Mouse (Mus musculus): ENCODE data around the gene Cd83. TPM values are rescaled to one million over a fixed set of nuclear protein-coding genes. Genes with fewer than 3 reads are reported as not detected.

Cd83 gene
- polyA plus RNA-seq, 1 experiment from 2014 or later, result 9.5 TPM

DNA sequence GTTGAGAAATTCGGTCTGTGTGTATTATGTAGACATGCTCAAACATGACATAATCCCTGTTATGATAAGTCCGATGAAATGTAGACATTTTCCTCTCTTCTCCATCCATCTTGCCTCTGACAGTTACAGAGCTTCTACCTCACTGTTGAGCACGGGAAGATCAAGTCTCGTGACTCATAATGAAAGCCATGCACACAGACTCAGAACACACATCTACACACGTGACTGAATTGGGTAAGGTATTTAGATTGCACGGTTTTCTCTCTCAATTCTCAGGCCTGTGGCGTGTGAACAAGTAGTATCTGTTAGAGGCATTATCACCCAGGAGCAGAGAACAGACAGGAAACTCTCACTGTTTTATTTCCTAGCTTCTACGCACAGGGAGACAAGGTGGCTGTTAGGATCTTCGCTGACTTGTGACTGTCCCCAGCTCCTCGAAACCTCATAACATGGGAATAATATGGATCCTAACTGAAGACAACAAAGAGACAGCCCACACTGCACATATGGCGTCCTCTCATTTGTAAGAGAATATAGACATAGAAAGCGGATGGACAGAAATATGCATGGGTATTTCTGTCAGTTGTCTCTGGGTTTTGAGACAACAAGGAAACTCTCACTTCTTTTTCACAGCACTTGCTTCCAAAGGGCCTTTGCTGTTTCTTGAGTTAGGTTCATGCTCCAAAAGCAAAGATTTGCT is 23.3 kb upstream of the Cd83 start:
- 82% methylated on average over 12 of the region's 12 CpGs for WGBS
- H3K4me2 ChIP-seq (replicated peaks), result no peak overlapping the region
- H3K36me3 ChIP-seq, result no peaks in the 10 kb centered on the region
- no peaks in the 10 kb centered on the region for H3K4me1 ChIP-seq
- no peak for ATAC-seq (ENCODE audit: insufficient number of reproducible peaks, insufficient read depth, low FRiP score, low TSS enrichment)
- no peak overlapping the region for H3K4me3 ChIP-seq
- no peak overlapping the region for H3K27ac ChIP-seq
- no peak overlapping the region for H3K9ac ChIP-seq
- H3K27me3 ChIP-seq, result no peaks in the 10 kb centered on the region
- H3K9me3 ChIP-seq, result no peaks in the 10 kb centered on the region

DNA sequence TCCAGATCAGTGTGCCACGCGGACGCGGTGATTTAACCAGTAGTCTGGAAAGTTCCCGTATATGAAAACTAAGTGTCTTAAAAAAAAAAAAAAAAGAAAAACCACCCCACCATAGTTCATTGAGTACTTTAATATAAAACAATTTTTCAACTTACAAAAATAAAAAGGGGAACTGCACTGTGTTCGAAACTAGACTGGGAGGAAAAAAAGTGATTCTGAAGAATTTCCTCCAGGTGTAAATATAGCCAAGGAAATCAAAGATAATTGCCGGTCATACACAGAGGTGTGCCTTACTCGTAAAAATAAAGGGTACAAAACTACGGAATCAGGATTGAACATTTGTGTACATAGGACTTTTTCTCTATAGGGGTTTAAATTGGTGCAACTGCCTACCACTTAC is 21.7 kb upstream of the Cd83 start:
- no peaks in the 10 kb centered on the region for H3K9me3 ChIP-seq
- no peaks in the 10 kb centered on the region for H3K4me1 ChIP-seq
- H3K27me3 ChIP-seq, result no peaks in the 10 kb centered on the region
- ATAC-seq (ENCODE audit: insufficient number of reproducible peaks, insufficient read depth, low FRiP score, low TSS enrichment), result no peak
- no peak overlapping the region for H3K27ac ChIP-seq
- H3K36me3 ChIP-seq, result no peaks in the 10 kb centered on the region
- no peak overlapping the region for H3K4me2 ChIP-seq (replicated peaks)
- H3K4me3 ChIP-seq, result no peak overlapping the region
- 93% methylated on average over 9 of the region's 9 CpGs for WGBS
- H3K9ac ChIP-seq, result no peak overlapping the region

DNA sequence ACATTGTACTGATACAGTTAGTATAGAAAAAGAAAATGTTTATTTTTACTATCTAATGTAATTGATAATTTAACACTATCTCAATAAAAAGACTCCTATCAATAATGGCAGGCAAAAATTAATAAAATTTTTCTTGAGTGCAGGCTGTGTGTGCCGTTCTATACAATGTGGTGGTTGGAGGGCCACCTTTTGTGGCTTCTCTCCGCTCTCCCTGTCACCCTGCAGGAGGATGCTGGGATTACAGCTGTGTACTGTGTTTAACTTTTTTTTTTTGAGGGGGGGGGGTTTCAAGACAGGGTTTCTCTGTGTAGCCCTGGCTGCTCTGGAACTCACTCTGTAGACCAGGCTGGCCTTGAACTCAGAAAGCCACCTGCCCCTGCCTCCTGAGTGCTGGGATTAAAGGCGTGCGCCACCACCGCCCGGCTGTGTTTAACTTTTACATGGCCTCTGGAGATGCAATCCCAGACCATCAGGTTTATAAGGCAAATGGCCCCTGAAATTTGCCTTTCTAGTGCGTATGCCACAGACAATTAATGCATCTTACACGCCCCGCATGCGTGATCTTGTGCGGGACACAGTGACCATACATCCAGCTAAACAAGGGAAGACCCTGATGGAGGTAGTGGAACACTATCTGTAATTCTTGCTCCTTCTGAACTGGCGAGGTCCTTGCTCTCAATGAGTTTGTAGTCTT is 21.1 kb upstream of the Cd83 start:
- Histone ChIP-seq H3K4me3 (no peak overlapping the region), H3K36me3 (no peaks in the 10 kb centered on the region), H3K27me3 (no peaks in the 10 kb centered on the region), H3K4me1 (no peaks in the 10 kb centered on the region), H3K9me3 (no peaks in the 10 kb centered on the region), H3K9ac (no peak overlapping the region), H3K27ac (no peak overlapping the region), H3K4me2 (replicated peaks) (no peak overlapping the region)
- ATAC-seq (ENCODE audit: insufficient number of reproducible peaks, insufficient read depth, low FRiP score, low TSS enrichment), result no peak
- WGBS, result 92% methylated on average over 12 of the region's 12 CpGs

DNA sequence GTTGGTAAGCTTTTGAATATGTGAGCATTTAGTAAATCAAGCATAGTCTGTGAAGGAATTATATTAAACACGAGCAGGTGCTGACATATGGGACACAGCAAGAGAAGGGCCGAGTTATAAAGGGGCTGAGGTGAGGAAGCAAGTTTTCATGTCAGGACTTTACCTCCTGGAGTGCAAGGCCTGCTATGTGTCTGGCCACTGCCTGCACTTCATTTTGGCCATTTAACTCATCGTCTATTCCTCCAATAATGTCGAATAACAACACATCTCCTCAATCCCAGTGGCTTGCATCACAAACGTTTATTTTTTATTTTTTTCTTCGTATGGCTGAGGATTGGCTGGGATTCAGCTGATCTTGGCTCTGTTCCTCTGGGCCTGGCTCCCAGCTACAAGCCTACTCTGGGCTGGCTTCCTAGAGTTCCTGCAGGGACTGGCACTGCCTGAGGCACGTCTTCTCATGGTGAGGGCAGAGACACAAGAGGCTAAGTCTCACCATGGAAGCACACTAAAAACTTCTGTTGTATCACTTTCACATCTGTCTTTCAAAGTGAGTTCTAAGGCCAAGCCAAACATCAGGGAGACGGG is 20.5 kb upstream of the Cd83 start:
- H3K36me3 ChIP-seq, result no peaks in the 10 kb centered on the region
- WGBS, result 83% methylated on average over 8 of the region's 8 CpGs

DNA sequence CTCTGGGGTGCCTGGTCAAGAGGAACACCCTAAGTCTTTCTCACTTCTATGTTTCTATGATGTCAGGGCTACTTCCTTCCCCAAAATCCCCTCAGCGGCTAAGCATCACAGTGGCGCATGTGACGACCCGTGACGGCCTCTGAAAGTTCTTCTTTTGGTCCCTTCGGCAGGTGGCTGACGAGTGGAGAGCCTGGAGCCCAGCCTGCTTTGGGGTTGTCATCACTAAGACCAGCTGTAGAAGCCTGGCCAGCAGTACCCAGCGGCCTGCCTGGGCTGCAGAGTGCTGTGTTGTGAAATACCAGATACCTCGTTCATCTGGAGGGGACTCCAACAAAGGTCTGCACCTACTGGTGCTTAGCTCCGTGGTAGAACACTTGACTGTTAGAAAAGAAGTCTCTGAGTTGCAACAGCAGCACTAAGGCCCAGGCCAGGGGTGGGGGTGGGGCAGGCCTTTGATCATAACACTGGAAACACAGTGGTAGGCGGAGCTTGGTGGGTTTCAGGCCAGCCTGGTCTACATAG is 19.2 kb upstream of the Cd83 start:
- no peaks in the 10 kb centered on the region; the same call in 1 of the 2 replicates for H3K4me1 ChIP-seq
- no peak overlapping the region for H3K9ac ChIP-seq
- no peaks in the 10 kb centered on the region for H3K27me3 ChIP-seq
- no peak overlapping the region for H3K4me2 ChIP-seq (replicated peaks)
- no peak overlapping the region for H3K27ac ChIP-seq
- H3K4me3 ChIP-seq, result no peak overlapping the region
- WGBS, result 81% methylated on average over 11 of the region's 11 CpGs
- H3K9me3 ChIP-seq, result no peaks in the 10 kb centered on the region
- H3K36me3 ChIP-seq, result no peaks in the 10 kb centered on the region
- ATAC-seq (ENCODE audit: insufficient number of reproducible peaks, insufficient read depth, low FRiP score, low TSS enrichment), result no peak

More for the DNA sequence above, 20.5 kb upstream of the Cd83 start:
- H3K9me3 ChIP-seq, result no peaks in the 10 kb centered on the region
- no peaks in the 10 kb centered on the region for H3K27me3 ChIP-seq
- H3K4me1 ChIP-seq, result no peaks in the 10 kb centered on the region; the same call in 1 of the 2 replicates
- H3K27ac ChIP-seq, result no peak overlapping the region
- no peak overlapping the region for H3K4me3 ChIP-seq
- no peak for ATAC-seq (ENCODE audit: insufficient number of reproducible peaks, insufficient read depth, low FRiP score, low TSS enrichment)
- H3K4me2 ChIP-seq (replicated peaks), result no peak overlapping the region
- H3K9ac ChIP-seq, result no peak overlapping the region

DNA sequence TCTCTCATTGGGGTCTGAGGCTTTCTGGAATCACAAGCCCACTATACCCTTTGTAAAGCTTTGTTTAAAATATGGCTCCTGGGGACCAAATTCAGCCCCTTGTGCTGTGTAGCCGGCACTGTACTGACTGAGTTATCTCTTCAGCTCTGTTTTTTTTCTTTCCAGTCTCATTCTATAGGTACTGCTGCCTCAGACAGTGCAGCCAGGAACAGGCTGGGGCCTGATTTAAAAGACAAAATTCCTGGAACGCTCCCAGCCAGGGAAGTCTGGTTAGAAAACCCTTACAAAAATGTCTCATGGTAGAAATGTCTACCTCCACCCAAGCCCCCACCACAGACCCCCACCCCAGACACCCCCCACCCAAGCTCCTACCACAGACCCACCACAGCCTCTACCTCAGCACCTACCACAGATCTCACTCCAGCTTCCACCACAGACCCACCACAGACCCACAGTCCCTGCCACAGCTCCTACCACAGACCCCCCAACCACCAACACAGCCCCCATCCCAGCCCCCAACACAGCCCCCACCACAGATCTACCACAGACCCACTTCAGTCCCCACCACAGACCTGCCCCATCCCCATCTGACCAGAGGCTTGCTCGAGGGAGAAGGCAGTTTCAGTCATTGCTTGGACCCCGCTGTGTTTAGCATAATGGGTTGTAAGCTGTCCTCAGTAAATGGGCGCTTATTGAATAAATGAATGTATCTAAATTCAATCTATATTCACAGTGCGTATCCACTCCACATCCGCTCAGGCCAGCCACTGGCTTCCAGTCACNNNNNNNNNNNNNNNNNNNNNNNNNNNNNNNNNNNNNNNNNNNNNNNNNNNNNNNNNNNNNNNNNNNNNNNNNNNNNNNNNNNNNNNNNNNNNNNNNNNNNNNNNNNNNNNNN is 17.5 kb upstream of the Cd83 start:
- no peak overlapping the region for H3K27ac ChIP-seq
- H3K27me3 ChIP-seq, result no peaks in the 10 kb centered on the region
- H3K9ac ChIP-seq, result no peak overlapping the region
- 69% methylated on average over 7 of the region's 7 CpGs for WGBS
- no peaks in the 10 kb centered on the region; the same call in 1 of the 2 replicates for H3K4me1 ChIP-seq
- peak; percentile 52; the same call in 1 of the 2 replicates for ATAC-seq (ENCODE audit: insufficient number of reproducible peaks, insufficient read depth, low FRiP score, low TSS enrichment)
- no peak overlapping the region for H3K4me3 ChIP-seq
- no peaks in the 10 kb centered on the region for H3K9me3 ChIP-seq
- H3K36me3 ChIP-seq, result no peaks in the 10 kb centered on the region
- H3K4me2 ChIP-seq (replicated peaks), result no peak overlapping the region

DNA sequence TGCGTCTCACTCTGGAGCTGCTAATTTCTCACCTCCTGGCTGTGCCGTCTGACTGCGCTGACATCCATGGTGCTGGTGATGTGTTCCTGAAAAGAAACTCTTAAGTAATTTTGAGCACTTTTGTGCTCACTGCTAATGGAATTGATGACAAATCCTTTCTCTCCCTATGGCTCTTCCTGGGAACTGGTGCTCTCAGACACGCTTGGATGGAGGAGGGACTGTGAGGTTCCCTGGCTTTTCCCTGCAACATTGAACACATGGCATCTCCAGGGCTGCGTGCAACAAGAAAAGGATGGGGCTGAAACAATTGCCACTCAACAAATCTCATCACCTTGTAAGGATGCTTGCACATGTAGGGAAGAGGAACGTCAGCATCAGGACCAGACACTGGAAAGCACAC is 11.6 kb upstream of the Cd83 start:
- no peaks in the 10 kb centered on the region for H3K9me3 ChIP-seq
- no peak overlapping the region for H3K4me2 ChIP-seq (replicated peaks)
- ATAC-seq (ENCODE audit: insufficient number of reproducible peaks, insufficient read depth, low FRiP score, low TSS enrichment), result no peak
- H3K27ac ChIP-seq, result no peak overlapping the region
- peaks cover 6% of the 10 kb centered on the region for H3K4me1 ChIP-seq
- H3K4me3 ChIP-seq, result no peak overlapping the region
- H3K36me3 ChIP-seq, result no peaks in the 10 kb centered on the region
- H3K9ac ChIP-seq, result no peak overlapping the region
- 80% methylated on average over 6 of the region's 6 CpGs for WGBS
- no peaks in the 10 kb centered on the region for H3K27me3 ChIP-seq

DNA sequence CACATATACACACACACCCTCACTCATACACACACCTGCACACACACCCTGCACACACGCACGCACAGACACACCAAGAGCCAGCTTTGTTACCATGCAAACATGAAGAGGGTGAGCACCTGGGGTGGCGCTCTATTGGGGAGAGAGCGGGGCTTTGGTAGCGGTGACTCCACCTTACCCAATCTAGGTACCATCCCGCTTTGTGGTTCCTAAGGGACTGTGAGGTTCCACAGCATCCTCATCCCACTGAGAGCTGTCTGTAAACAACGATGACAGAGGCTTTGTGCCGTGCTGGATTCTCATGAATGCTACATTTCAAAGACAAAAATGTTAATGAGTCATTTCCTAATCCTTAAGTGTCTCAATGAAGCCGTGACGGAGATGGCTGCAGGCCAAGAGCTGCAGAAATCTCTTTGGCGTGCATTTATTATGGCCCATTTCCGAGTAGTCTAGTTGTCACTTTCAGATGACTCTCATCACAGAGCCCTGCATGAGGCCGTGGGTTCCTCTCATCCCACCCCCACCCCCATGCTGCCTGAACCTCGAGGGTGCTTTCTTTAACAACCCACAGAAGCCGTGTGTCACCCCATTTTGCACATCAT is 10.5 kb upstream of the Cd83 start:
- WGBS, result 62% methylated on average over 15 of the region's 15 CpGs
- no peak overlapping the region for H3K27ac ChIP-seq
- H3K4me3 ChIP-seq, result no peak overlapping the region
- H3K4me2 ChIP-seq (replicated peaks), result no peak overlapping the region
- H3K9ac ChIP-seq, result no peak overlapping the region
- no peaks in the 10 kb centered on the region for H3K27me3 ChIP-seq
- ATAC-seq (ENCODE audit: insufficient number of reproducible peaks, insufficient read depth, low FRiP score, low TSS enrichment), result 0 out of 2 replicates have a peak, but pooled peaks have one; percentile 22
- H3K36me3 ChIP-seq, result no peaks in the 10 kb centered on the region
- peaks cover 8% of the 10 kb centered on the region for H3K4me1 ChIP-seq
- H3K9me3 ChIP-seq, result no peaks in the 10 kb centered on the region

DNA sequence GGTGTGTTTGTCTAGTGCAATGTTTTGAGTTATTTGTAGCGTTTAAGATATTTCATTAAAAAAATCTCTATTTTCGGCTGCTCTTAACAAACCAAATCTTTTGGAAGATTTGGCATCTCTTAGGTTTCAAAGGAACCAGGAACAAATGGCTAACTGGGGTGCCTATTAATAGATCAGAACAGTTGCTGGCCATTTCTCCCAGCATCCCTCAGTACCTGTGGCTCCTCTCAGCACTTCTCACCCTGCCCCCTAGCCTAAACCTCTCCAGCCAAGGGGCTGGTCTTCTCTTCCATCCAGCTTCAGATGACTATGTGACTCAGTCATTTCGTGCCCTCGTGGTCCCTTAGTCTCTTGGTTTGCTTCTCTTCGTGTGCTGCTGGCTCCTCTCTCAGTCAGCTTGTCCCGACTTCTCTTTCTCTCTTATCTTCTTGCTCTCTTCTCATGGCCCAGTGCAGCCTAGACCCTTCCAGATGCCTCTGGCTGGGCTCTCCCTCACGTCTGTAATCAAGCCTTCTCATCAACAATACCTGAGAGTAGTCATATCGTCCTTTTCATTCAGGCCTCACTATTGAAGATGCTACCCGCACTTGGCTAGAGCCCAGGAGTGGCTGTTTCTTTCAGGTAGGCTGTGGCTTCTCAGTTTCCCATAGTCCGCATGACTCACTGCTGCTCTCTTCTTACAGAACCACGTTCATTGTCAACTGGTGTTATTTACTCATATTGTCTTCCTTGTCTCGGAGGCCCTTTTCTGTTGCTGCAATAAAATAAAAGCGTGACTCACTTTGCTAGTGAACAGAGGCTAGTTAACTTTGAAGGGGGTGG is 9.8 kb upstream of the Cd83 start:
- Histone ChIP-seq H3K36me3 (no peaks in the 10 kb centered on the region), H3K9me3 (no peaks in the 10 kb centered on the region), H3K27me3 (no peaks in the 10 kb centered on the region), H3K4me1 (peaks cover 8% of the 10 kb centered on the region), H3K9ac (no peak overlapping the region), H3K27ac (no peak overlapping the region), H3K4me3 (no peak overlapping the region), H3K4me2 (replicated peaks) (no peak overlapping the region)
- ATAC-seq (ENCODE audit: insufficient number of reproducible peaks, insufficient read depth, low FRiP score, low TSS enrichment), result no peak
- 83% methylated on average over 13 of the region's 13 CpGs for WGBS

DNA sequence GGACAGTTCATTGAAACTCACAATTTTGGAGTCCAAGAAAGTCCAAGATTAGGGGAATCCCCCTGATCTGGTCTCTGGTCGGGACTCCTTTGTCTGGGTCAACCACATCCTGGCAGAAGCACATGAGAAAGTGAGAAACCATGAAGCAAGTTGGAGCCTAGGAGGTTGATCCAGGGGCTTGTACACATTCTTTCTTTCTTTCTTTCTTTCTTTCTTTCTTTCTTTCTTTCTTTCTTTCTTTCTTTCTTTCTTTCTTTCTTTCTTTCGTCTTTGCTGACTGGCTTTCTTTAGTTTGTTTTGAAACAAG is 9.2 kb upstream of the Cd83 start:
- Histone ChIP-seq H3K36me3 (no peaks in the 10 kb centered on the region), H3K4me3 (no peak overlapping the region), H3K9me3 (no peaks in the 10 kb centered on the region), H3K27ac (no peak overlapping the region), H3K4me2 (replicated peaks) (no peak overlapping the region), H3K9ac (no peak overlapping the region), H3K4me1 (peaks cover 8% of the 10 kb centered on the region), H3K27me3 (no peaks in the 10 kb centered on the region)
- ATAC-seq (ENCODE audit: insufficient number of reproducible peaks, insufficient read depth, low FRiP score, low TSS enrichment), result no peak
- 68% methylated on average over 2 of the region's 2 CpGs for WGBS
